Mouse (Mus musculus) kidney, adult 2 months (tissue): Measurements from ENCODE around the gene F8. TPM values are rescaled to one million over a fixed set of nuclear protein-coding genes. Genes with fewer than 3 reads are reported as not detected.

Experiments
- DNase-seq: peaks from one replicate; pipeline ENCODE4 v3.0.0; 2021
- H3K27ac ChIP-seq: fragments of 200-500 bp; 2 replicates; pipeline ENCODE4 v1.5.1; 2012; ENCODE audit warnings: low read depth, low read length, control low read depth, inconsistent platforms; ENCODE audit not compliant: insufficient read depth
- H3K27me3 ChIP-seq: fragments of 200-500 bp; replicated peaks from 2 replicates; pipeline ENCODE4 v1.6.1; 2012; ENCODE audit warnings: mild to moderate bottlenecking, moderate library complexity, low read length, inconsistent platforms; ENCODE audit not compliant: control insufficient read depth, insufficient read depth
- H3K36me3 ChIP-seq: fragments of 200-500 bp; 2 replicates; pipeline ENCODE4 v1.6.1; 2012; ENCODE audit warnings: mild to moderate bottlenecking, moderate library complexity, low read length, inconsistent platforms; ENCODE audit not compliant: control insufficient read depth, insufficient read depth
- H3K4me1 ChIP-seq: fragments of 200-500 bp; 2 replicates; pipeline ENCODE4 v1.6.1; 2011; ENCODE audit warnings: low read length; ENCODE audit not compliant: control insufficient read depth, insufficient read depth
- H3K4me3 ChIP-seq: fragments of 200-500 bp; 2 replicates; pipeline ENCODE4 v1.5.1; 2011; ENCODE audit warnings: mild to moderate bottlenecking, low read depth, low read length, control low read depth; ENCODE audit not compliant: insufficient read depth
- CTCF ChIP-seq: fragments of 200-500 bp; conservative IDR thresholded peaks from 2 replicates; pipeline ENCODE4 v1.5.1; 2011; ENCODE audit warnings: low read depth, mild to moderate bottlenecking, control low read depth, low read length, moderate library complexity, mixed read lengths; ENCODE audit not compliant: insufficient read depth, insufficient read length
- POLR2A ChIP-seq: fragments of 200-500 bp; IDR thresholded peaks from one replicate; pipeline ENCODE4 v1.6.1; 2011; ENCODE audit warnings: low read depth, low read length, control low read depth
- WGBS: fragments of 180-500 bp; shearing (Covaris S2); methylation state at CpG from one replicate; pipeline ENCODE4 v1.1.7; 2018; 5-methylcytosine and 5-hydroxymethylcytosine counted together
- polyA plus RNA-seq: library from polyadenylated mRNA; depleted of rRNA; stranded (reverse); fragments of >200 nt; gene quantifications from 2 replicates; pipeline ENCODE4 v1.2.3, GENCODE M21; 2012; rRNA removed

The F8 gene
- polyA plus RNA-seq, 1 experiment: 2.2 TPM

DNA sequence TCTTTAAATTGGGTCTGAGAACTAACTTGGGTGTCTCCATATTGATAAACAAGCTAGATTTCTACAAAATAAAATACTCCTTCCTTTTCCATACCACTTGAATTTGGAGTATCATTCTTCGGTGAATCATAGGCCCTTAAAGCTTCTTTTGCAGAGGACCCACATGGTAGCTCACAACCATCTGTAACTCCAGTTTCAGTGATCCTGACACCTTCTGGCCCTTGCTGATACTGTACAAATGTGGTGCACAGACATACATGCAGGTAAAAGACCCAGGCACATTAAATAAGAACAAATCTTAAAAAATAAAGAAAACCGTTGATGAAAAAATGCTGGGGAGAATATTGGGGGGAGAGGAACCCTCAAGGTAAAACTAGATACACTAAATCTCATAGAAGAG lies 244.2 kb downstream of the F8 start:
- H3K36me3 ChIP-seq: no peaks in the 10 kb centered on the region
- DNase-seq: no peak
- WGBS: 100% methylated on average over 2 of the region's 2 CpGs
- no peak overlapping the region for H3K27ac ChIP-seq
- no peaks in the 10 kb centered on the region for H3K27me3 ChIP-seq
- no peak overlapping the region for H3K4me3 ChIP-seq
- TF ChIP-seq CTCF (no peak), POLR2A (no peak)
- H3K4me1 ChIP-seq: no peaks in the 10 kb centered on the region; the same call in 1 of the 2 replicates

DNA sequence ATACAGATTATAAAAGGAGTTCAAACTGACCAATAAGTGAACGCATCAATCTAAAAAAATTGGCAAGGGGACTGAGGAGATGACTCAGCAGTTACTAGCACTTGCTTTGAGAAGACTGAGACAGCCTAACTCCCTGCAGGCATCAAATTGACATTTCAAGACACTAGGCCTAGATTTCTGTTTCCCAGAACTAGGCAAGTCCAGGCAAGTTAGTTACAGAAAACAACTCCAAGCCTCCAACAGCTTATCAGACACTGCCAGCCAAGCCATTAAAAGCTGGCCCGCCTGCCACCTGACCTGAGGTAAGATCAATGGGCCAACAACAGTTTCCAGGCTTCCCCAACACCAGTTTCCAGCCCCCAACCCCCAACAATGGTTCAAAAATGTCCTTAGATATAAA lies 244.7 kb downstream of the F8 start:
- DNase-seq: peak; percentile 16
- H3K27ac ChIP-seq: no peak overlapping the region
- 61% methylated on average over 2 of the region's 2 CpGs for WGBS
- no peaks in the 10 kb centered on the region for H3K27me3 ChIP-seq
- H3K4me1 ChIP-seq: no peaks in the 10 kb centered on the region; the same call in 1 of the 2 replicates
- TF ChIP-seq POLR2A: no peak
- TF ChIP-seq CTCF: no peak
- H3K36me3 ChIP-seq: no peaks in the 10 kb centered on the region
- no peak overlapping the region for H3K4me3 ChIP-seq

DNA sequence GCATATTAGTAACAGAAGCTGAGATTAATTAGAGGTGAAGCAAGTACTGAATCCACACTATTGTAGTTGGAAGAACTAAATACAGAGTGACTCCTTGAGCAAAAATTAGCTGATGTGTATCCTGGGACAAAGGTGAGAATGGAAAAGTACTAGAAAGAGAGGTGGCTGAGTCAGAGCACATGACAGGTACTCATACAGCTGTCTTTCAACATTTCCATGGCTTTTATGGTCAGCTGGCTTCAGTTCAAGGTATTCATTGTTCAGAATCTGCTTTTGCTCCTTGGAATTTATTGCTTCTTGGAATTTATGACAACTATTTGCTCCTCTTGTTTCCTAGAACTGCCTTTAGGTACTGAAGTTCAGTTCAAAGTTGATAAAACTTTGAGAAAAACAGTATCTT lies 245.5 kb downstream of the F8 start:
- Histone ChIP-seq H3K36me3 (no peaks in the 10 kb centered on the region), H3K27me3 (no peaks in the 10 kb centered on the region), H3K4me1 (no peaks in the 10 kb centered on the region; the same call in 1 of the 2 replicates), H3K4me3 (no peak overlapping the region), H3K27ac (no peak overlapping the region; the same call in 1 of the 2 replicates)
- peak; percentile 74 for DNase-seq
- TF ChIP-seq CTCF: no peak
- TF ChIP-seq POLR2A: no peak

DNA sequence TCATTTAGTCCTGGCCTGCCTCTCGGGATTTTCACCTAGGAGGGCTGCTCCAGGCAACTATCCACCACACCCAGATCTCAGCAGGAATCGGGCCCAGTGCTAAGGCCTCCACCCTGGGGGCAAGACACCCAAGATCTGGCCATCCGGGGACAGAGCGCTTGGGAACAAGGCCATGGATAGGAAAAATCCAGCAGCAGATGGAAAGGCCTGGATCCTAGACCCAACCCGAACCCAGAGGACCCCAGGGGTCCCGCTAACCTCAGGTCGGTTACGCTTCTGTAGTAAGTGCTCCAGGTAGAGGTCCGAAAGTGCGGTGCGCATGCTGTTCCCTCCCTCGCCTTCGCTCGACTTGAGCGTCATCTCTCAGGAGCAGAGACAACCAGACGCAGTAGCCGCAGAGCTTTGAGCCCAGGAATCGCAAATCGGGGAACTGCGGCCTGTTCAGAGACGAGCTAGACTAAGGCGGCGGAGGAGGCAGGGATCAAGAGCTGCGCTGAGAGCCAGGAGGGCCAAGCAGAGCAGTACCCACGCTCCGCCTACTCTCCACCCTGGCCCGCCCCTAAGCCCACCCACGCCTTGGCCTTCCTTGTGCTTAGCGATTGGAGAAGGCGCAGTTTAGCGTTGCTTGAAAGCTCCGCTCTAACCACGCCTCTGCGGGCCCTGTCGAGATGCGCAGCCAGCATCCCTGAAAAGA lies 251.8 kb downstream of the F8 start, which contains the start of gene Mpp1:
Gene Mpp1 (minus strand): TSS at position 550 of the 694 bp plus-strand sequence.
- Histone ChIP-seq H3K4me3 (peak within 1 kb of the TSS; percentile 85), H3K27me3 (no peaks in the 10 kb centered on the region), H3K4me1 (no peaks in the 10 kb centered on the region; the same call in 1 of the 2 replicates), H3K27ac (peak within 1 kb of the TSS; percentile 66), H3K36me3 (no peaks in the 10 kb centered on the region)
- TF ChIP-seq POLR2A: peak; percentile 90
- no peak for TF ChIP-seq CTCF
- DNase-seq: peak; percentile 90
- WGBS: 0% methylated on average over 36 of the region's 36 CpGs

DNA sequence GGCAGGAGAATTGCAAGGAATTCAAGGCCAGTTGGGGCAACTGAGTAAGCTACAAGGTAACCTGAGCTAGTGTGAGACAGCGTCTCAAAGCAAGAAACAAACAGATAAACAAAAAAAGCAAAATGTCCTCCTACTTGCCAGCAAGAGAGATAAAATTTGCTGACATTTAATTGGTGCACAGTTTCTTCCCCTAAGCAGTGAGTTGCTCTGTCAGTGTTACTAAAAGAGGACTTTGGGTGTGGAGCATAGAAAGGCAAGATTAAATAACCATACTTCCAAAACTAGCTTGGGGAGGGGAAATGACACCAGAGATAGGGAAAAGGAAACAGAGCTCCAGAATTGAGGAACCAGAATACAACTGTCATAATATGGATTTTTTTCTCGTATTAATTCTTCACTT lies 252.9 kb downstream of the F8 start:
- peak overlapping the region; percentile 33 for H3K4me3 ChIP-seq
- peak overlapping the region; percentile 82 for H3K27ac ChIP-seq
- no peak for DNase-seq
- H3K27me3 ChIP-seq: no peaks in the 10 kb centered on the region
- TF ChIP-seq CTCF (no peak), POLR2A (no peak)
- no peaks in the 10 kb centered on the region; the same call in 1 of the 2 replicates for H3K4me1 ChIP-seq
- no peaks in the 10 kb centered on the region for H3K36me3 ChIP-seq
- WGBS: 55% methylated on average over 2 of the region's 2 CpGs

DNA sequence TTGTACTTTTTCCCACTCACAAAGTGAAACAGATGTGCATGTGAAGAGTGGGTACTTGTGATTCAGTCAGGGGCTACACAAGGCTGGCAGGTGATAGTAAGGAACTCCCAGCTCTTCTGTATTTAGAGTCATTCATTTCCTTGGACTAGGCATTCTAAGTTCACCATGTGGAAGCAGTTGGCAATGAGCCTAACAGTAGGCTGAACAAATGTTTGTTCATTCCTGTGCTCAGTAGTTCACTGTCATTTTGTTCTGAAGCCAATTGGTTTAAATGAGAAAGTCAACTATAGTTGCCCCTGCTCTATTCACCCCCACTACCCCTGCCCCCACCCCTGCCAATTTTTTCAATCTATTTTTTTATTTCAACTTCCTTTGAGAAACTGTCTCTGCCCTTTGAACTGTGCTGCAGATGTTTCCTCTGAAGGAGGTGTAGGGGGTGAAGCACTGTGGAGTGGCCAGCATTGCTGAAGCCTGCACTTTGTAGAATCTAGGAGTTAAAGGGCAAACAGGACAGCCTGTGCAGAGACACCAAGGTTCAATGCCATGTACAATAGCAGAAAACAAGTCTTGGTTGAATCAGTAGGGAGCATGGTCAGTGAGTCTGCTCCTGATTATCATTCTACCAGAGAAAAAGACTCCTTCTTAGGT lies 254.0 kb downstream of the F8 start:
- H3K4me1 ChIP-seq: no peaks in the 10 kb centered on the region; the same call in 1 of the 2 replicates
- DNase-seq: peak; percentile 80
- H3K4me3 ChIP-seq: no peak overlapping the region
- no peak for TF ChIP-seq CTCF
- no peak for TF ChIP-seq POLR2A
- H3K27me3 ChIP-seq: no peaks in the 10 kb centered on the region
- H3K36me3 ChIP-seq: no peaks in the 10 kb centered on the region
- H3K27ac ChIP-seq: peak overlapping the region; percentile 74; the same call in 1 of the 2 replicates

DNA sequence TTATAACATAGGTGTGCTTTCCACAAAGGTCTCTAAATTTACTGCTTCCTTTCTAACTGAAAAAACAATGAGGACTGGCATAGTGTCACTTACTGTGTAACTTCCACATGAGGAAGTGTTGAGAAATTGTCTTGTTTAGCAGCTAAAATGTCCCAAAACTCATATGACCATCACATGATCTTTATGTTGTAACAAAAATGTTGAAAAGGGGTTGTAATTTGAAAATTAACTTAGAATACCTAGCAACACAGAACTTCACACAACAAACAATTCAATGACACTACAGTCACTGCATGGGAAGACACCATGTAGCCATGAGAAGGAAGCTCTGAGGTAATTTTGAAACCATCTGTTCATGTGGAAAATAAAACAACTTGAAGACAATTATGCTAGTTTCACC lies 255.5 kb downstream of the F8 start:
- Histone ChIP-seq H3K4me3 (no peak overlapping the region), H3K27me3 (no peaks in the 10 kb centered on the region), H3K36me3 (no peaks in the 10 kb centered on the region), H3K4me1 (no peaks in the 10 kb centered on the region; the same call in 1 of the 2 replicates), H3K27ac (no peak overlapping the region)
- DNase-seq: no peak
- TF ChIP-seq POLR2A: no peak
- no peak for TF ChIP-seq CTCF

DNA sequence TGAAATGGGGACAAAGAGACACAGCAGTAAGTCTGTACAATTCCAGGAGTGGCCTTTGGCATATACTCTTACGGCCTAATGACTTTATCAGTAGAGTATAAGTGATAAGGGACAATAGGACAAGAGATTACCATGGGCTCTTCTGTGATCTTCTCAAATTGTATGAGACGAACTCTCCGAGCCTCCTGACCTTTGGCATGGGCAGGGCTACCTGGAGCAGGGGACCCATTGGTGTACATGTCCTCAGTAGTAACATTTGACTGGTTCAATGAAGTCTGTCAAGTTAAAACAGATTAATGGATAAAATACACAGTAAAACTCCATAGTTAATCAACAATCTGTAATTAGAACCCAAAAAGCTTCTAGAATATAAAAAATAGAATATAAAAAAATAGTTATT lies 256.8 kb downstream of the F8 start:
- WGBS: 59% methylated on average over 3 of the region's 3 CpGs
- H3K27me3 ChIP-seq: no peaks in the 10 kb centered on the region
- peak; percentile 66 for DNase-seq
- H3K27ac ChIP-seq: no peak overlapping the region
- TF ChIP-seq CTCF (no peak), POLR2A (no peak)
- no peaks in the 10 kb centered on the region for H3K36me3 ChIP-seq
- H3K4me1 ChIP-seq: no peaks in the 10 kb centered on the region; the same call in 1 of the 2 replicates
- no peak overlapping the region for H3K4me3 ChIP-seq

Other genes with a start within 250 kb of the F8 start
- gene Smim9, start 218.8 kb downstream of the F8 start, polyA plus RNA-seq: not detected in 2 replicates
- gene Fundc2, start 216 bp downstream of the F8 start, polyA plus RNA-seq: 10.1 and 16.8 TPM in 2 replicates
- gene Cmc4, start 34.0 kb upstream of the F8 start, polyA plus RNA-seq: 3.7 and 5.8 TPM in 2 replicates
- 4.3 and 5.2 TPM in 2 replicates for gene Mtcp1, start 34.0 kb upstream of the F8 start, polyA plus RNA-seq
- 9.7 and 14.3 TPM in 2 replicates for gene Brcc3, start 34.0 kb upstream of the F8 start, polyA plus RNA-seq
- gene Vbp1, start 131.7 kb upstream of the F8 start, polyA plus RNA-seq: 2.8 and 6.3 TPM in 2 replicates
- gene Rab39b, start 195.6 kb upstream of the F8 start, polyA plus RNA-seq: 0.29 and 0.38 TPM in 2 replicates